Mouse (Mus musculus) neural tube, embryonic 12.5 days (tissue): ENCODE data around the gene Gsdme. TPM values are rescaled to one million over a fixed set of nuclear protein-coding genes. Genes with fewer than 3 reads are reported as not detected.

Experiments
- ATAC-seq: fragments of 200-750 bp; cut with Nextera tagmentation; 2 replicates; pipeline ENCODE4 v1.8.0; 2017; ENCODE audit warnings: low read depth, mild to moderate bottlenecking, moderate TSS enrichment, moderate library complexity; ENCODE audit not compliant: low FRiP score
- H3K27ac ChIP-seq: fragments of 300-500 bp; sonication (generic); 2 replicates; pipeline ENCODE4 v1.5.1; 2016
- H3K27me3 ChIP-seq: fragments of 300-500 bp; sonication (generic); replicated peaks from 2 replicates; pipeline ENCODE4 v1.6.1; 2016; ENCODE audit warnings: mild to moderate bottlenecking
- H3K36me3 ChIP-seq: fragments of 300-500 bp; sonication (generic); 2 replicates; pipeline ENCODE4 v1.6.1; 2016; ENCODE audit warnings: mild to moderate bottlenecking
- H3K4me1 ChIP-seq: fragments of 300-500 bp; sonication (generic); 2 replicates; pipeline ENCODE4 v1.6.1; 2016
- H3K4me2 ChIP-seq: fragments of 300-500 bp; sonication (generic); replicated peaks from 2 replicates; pipeline ENCODE4 v1.6.1; 2016; ENCODE audit warnings: mild to moderate bottlenecking
- H3K4me3 ChIP-seq: fragments of 300-500 bp; sonication (generic); 2 replicates; pipeline ENCODE4 v1.5.1; 2016
- H3K9ac ChIP-seq: fragments of 300-500 bp; sonication (generic); 2 replicates; pipeline ENCODE4 v1.6.1; 2016; ENCODE audit warnings: mild to moderate bottlenecking
- H3K9me3 ChIP-seq: fragments of 300-500 bp; sonication (generic); 2 replicates; pipeline ENCODE4 v1.6.1; 2016; ENCODE audit warnings: mild to moderate bottlenecking
- WGBS: fragments of 180-500 bp; shearing (Covaris S2); methylation state at CpG from one replicate; pipeline ENCODE4 v1.1.7; 2016; 5-methylcytosine and 5-hydroxymethylcytosine counted together
- polyA plus RNA-seq: library from polyadenylated mRNA; unstranded; fragments of >200 nt; fragmentation: Nextera tagmentation; extraction: Ambion mirVana; gene quantifications from 2 replicates; pipeline ENCODE4 v1.2.1, GENCODE M21; 2016

The Gsdme gene
- polyA plus RNA-seq, result 52.7 and 53.4 TPM in 2 replicates

- Histone ChIP-seq H3K9ac (no peak within 1 kb of the TSS), H3K9me3 (no peaks in the 10 kb centered on the region), H3K27ac (no peak within 1 kb of the TSS), H3K4me2 (no peak within 1 kb of the TSS), H3K27me3 (no peaks in the 10 kb centered on the region), H3K4me3 (no peak within 1 kb of the TSS), H3K36me3 (no peaks in the 10 kb centered on the region), H3K4me1 (peaks cover 15% of the 10 kb centered on the region)
- ATAC-seq, result no peak
- 82% methylated on average over 6 of the region's 6 CpGs for WGBS
Measured at GRCm38 (mm10) chr6:50263670-50264069, at the start of gene Gsdme. Gsdme (minus strand) TSS chr6:50263862.

GRCm38 (mm10) chr6:50312647-50313046 lies 49.0 kb upstream of the Gsdme start:
- H3K27me3 ChIP-seq, result no peaks in the 10 kb centered on the region
- H3K9ac ChIP-seq, result no peak overlapping the region
- no peaks in the 10 kb centered on the region for H3K9me3 ChIP-seq
- no peaks in the 10 kb centered on the region for H3K4me1 ChIP-seq
- no peak overlapping the region for H3K27ac ChIP-seq
- no peaks in the 10 kb centered on the region for H3K36me3 ChIP-seq
- ATAC-seq, result peak; percentile 50; the same call in 1 of the 2 replicates
- no peak overlapping the region for H3K4me3 ChIP-seq
- H3K4me2 ChIP-seq, result no peak overlapping the region
- WGBS, result 44% methylated on average over 4 of the region's 4 CpGs

- WGBS, result 52% methylated on average over 6 of the region's 6 CpGs
- Histone ChIP-seq H3K4me1 (no peaks in the 10 kb centered on the region), H3K36me3 (no peaks in the 10 kb centered on the region), H3K4me3 (no peak overlapping the region), H3K27me3 (no peaks in the 10 kb centered on the region), H3K27ac (no peak overlapping the region), H3K9me3 (no peaks in the 10 kb centered on the region), H3K4me2 (no peak overlapping the region), H3K9ac (no peak overlapping the region)
- no peak for ATAC-seq
Measured at GRCm38 (mm10) chr6:50309019-50309418, 45.4 kb upstream of the Gsdme start.

GRCm38 (mm10) chr6:50306625-50307024 lies 43.0 kb upstream of the Gsdme start:
- Histone ChIP-seq H3K9ac (no peak overlapping the region), H3K4me3 (no peak overlapping the region), H3K36me3 (no peaks in the 10 kb centered on the region), H3K4me1 (no peaks in the 10 kb centered on the region), H3K27me3 (no peaks in the 10 kb centered on the region), H3K9me3 (no peaks in the 10 kb centered on the region), H3K4me2 (no peak overlapping the region), H3K27ac (no peak overlapping the region)
- ATAC-seq, result no peak
- WGBS, result 80% methylated on average over 4 of the region's 4 CpGs

- 70% methylated on average over 4 of the region's 4 CpGs for WGBS
- no peaks in the 10 kb centered on the region for H3K9me3 ChIP-seq
- H3K27me3 ChIP-seq, result no peaks in the 10 kb centered on the region
- no peak overlapping the region for H3K9ac ChIP-seq
- no peak overlapping the region for H3K27ac ChIP-seq
- H3K4me1 ChIP-seq, result no peaks in the 10 kb centered on the region
- no peak overlapping the region for H3K4me3 ChIP-seq
- ATAC-seq, result no peak
- H3K36me3 ChIP-seq, result no peaks in the 10 kb centered on the region
- H3K4me2 ChIP-seq, result no peak overlapping the region
Measured at GRCm38 (mm10) chr6:50304949-50305491, 41.4 kb upstream of the Gsdme start.

- Histone ChIP-seq H3K4me1 (no peaks in the 10 kb centered on the region), H3K4me2 (no peak overlapping the region), H3K27me3 (no peaks in the 10 kb centered on the region), H3K4me3 (no peak overlapping the region), H3K9ac (no peak overlapping the region), H3K36me3 (no peaks in the 10 kb centered on the region), H3K27ac (no peak overlapping the region), H3K9me3 (no peaks in the 10 kb centered on the region)
- WGBS, result 80% methylated on average over 7 of the region's 7 CpGs
- ATAC-seq, result no peak
Measured at GRCm38 (mm10) chr6:50301121-50301520, 37.5 kb upstream of the Gsdme start.

GRCm38 (mm10) chr6:50300622-50301021 lies 37.0 kb upstream of the Gsdme start:
- no peaks in the 10 kb centered on the region for H3K36me3 ChIP-seq
- no peaks in the 10 kb centered on the region for H3K9me3 ChIP-seq
- no peaks in the 10 kb centered on the region for H3K4me1 ChIP-seq
- 56% methylated on average over 6 of the region's 6 CpGs for WGBS
- no peaks in the 10 kb centered on the region for H3K27me3 ChIP-seq
- H3K4me2 ChIP-seq, result no peak overlapping the region
- H3K27ac ChIP-seq, result no peak overlapping the region
- no peak overlapping the region for H3K4me3 ChIP-seq
- no peak overlapping the region for H3K9ac ChIP-seq
- ATAC-seq, result no peak

- no peaks in the 10 kb centered on the region for H3K4me1 ChIP-seq
- no peaks in the 10 kb centered on the region for H3K9me3 ChIP-seq
- no peaks in the 10 kb centered on the region for H3K36me3 ChIP-seq
- no peaks in the 10 kb centered on the region for H3K27me3 ChIP-seq
- 84% methylated on average over 7 of the region's 7 CpGs for WGBS
- no peak overlapping the region for H3K27ac ChIP-seq
- no peak overlapping the region for H3K4me2 ChIP-seq
- no peak for ATAC-seq
- H3K9ac ChIP-seq, result no peak overlapping the region
- no peak overlapping the region for H3K4me3 ChIP-seq
Measured at GRCm38 (mm10) chr6:50299071-50299470, 35.4 kb upstream of the Gsdme start.

- Histone ChIP-seq H3K4me3 (no peak overlapping the region), H3K4me2 (no peak overlapping the region), H3K36me3 (no peaks in the 10 kb centered on the region), H3K9me3 (no peaks in the 10 kb centered on the region), H3K27me3 (no peaks in the 10 kb centered on the region), H3K9ac (no peak overlapping the region), H3K4me1 (no peaks in the 10 kb centered on the region), H3K27ac (no peak overlapping the region)
- ATAC-seq, result no peak
- WGBS, result 89% methylated on average over 9 of the region's 9 CpGs
Measured at GRCm38 (mm10) chr6:50297671-50298070, 34.0 kb upstream of the Gsdme start.

GRCm38 (mm10) chr6:50295136-50295535 lies 31.5 kb upstream of the Gsdme start:
- ATAC-seq, result no peak
- 81% methylated on average over 10 of the region's 10 CpGs for WGBS
- H3K9me3 ChIP-seq, result no peaks in the 10 kb centered on the region
- no peaks in the 10 kb centered on the region for H3K36me3 ChIP-seq
- no peaks in the 10 kb centered on the region for H3K4me1 ChIP-seq
- H3K9ac ChIP-seq, result no peak overlapping the region
- H3K27ac ChIP-seq, result no peak overlapping the region
- H3K27me3 ChIP-seq, result no peaks in the 10 kb centered on the region
- H3K4me2 ChIP-seq, result no peak overlapping the region
- no peak overlapping the region for H3K4me3 ChIP-seq

GRCm38 (mm10) chr6:50294128-50294527 lies 30.5 kb upstream of the Gsdme start:
- 31% methylated on average over 1 of the region's 1 CpGs for WGBS
- ATAC-seq, result peak; percentile 82
- H3K27ac ChIP-seq, result no peak overlapping the region

GRCm38 (mm10) chr6:50291650-50292049 lies 28.0 kb upstream of the Gsdme start:
- Histone ChIP-seq H3K9me3 (no peaks in the 10 kb centered on the region), H3K36me3 (no peaks in the 10 kb centered on the region), H3K9ac (no peak overlapping the region), H3K27ac (no peak overlapping the region), H3K4me3 (no peak overlapping the region), H3K27me3 (no peaks in the 10 kb centered on the region), H3K4me2 (no peak overlapping the region), H3K4me1 (no peaks in the 10 kb centered on the region)
- 91% methylated on average over 4 of the region's 4 CpGs for WGBS
- ATAC-seq, result no peak

More at GRCm38 (mm10) chr6:50294128-50294527, 30.5 kb upstream of the Gsdme start:
- Histone ChIP-seq H3K4me2 (no peak overlapping the region), H3K36me3 (no peaks in the 10 kb centered on the region), H3K9me3 (no peaks in the 10 kb centered on the region), H3K4me1 (no peaks in the 10 kb centered on the region), H3K9ac (no peak overlapping the region), H3K27me3 (no peaks in the 10 kb centered on the region), H3K4me3 (no peak overlapping the region)

- Histone ChIP-seq H3K4me1 (no peaks in the 10 kb centered on the region), H3K27me3 (no peaks in the 10 kb centered on the region), H3K9ac (no peak overlapping the region), H3K9me3 (peaks cover 4% of the 10 kb centered on the region; the same call in 1 of the 2 replicates), H3K4me2 (no peak overlapping the region), H3K4me3 (no peak overlapping the region), H3K27ac (no peak overlapping the region), H3K36me3 (no peaks in the 10 kb centered on the region)
- no peak for ATAC-seq
- WGBS, result 90% methylated on average over 3 of the region's 3 CpGs
Measured at GRCm38 (mm10) chr6:50286881-50287280, 23.2 kb upstream of the Gsdme start.
